Mouse (Mus musculus) gonadal fat pad, adult 2 months (tissue): ENCODE measurements around the gene Ifit1bl1. TPM values are rescaled to one million over a fixed set of nuclear protein-coding genes. Genes with fewer than 3 reads are reported as not detected.
"Not testable (repeated sequence)": the region's sequence is repeated elsewhere in the genome, so short reads cannot be mapped to it uniquely, and the experiment has no call there.

Experiments
- DNase-seq: peaks from one replicate; pipeline ENCODE4 v3.0.0-alpha.2; 2012; ENCODE audit warnings: low read depth
- polyA plus RNA-seq: library from polyadenylated mRNA; depleted of rRNA; stranded (reverse); fragments of >200 nt; gene quantifications from 2 replicates; pipeline ENCODE4 v1.2.3, GENCODE M21; 2012; rRNA removed

Gene Ifit1bl1
- polyA plus RNA-seq = 0.12 and 0.15 TPM in 2 replicates

- not testable (repeated sequence) for DNase-seq
These were observed at the start of gene Ifit1bl1 for GRCm38 (mm10) chr19:34601888-34602287. TSS of gene Ifit1bl1 (minus strand) at chr19:34601956.

- no peak for DNase-seq
These were observed 49.2 kb upstream of the Ifit1bl1 start for GRCm38 (mm10) chr19:34650997-34651396.

GRCm38 (mm10) chr19:34650276-34650675, 48.5 kb upstream of the Ifit1bl1 start:
- DNase-seq = no peak

GRCm38 (mm10) chr19:34647630-34648029, 45.9 kb upstream of the Ifit1bl1 start:
- not testable (repeated sequence) for DNase-seq

GRCm38 (mm10) chr19:34642616-34643015, 40.9 kb upstream of the Ifit1bl1 start:
- DNase-seq = no peak

- no peak for DNase-seq
These were observed 38.9 kb upstream of the Ifit1bl1 start, which contains the start of the genes Ifit1bl2 and Ifit1 for GRCm38 (mm10) chr19:34640623-34641022. TSS of gene Ifit1bl2 (minus strand) at chr19:34640743. TSS of gene Ifit1 (plus strand) at chr19:34640871.

GRCm38 (mm10) chr19:34636933-34637557, 35.3 kb upstream of the Ifit1bl1 start:
- no peak for DNase-seq

- DNase-seq = no peak
These were observed 31.7 kb upstream of the Ifit1bl1 start for GRCm38 (mm10) chr19:34633484-34633883.

GRCm38 (mm10) chr19:34631487-34631886, 29.7 kb upstream of the Ifit1bl1 start:
- DNase-seq = no peak

GRCm38 (mm10) chr19:34627496-34627895, 25.7 kb upstream of the Ifit1bl1 start:
- DNase-seq = no peak

- DNase-seq = no peak
These were observed 22.9 kb upstream of the Ifit1bl1 start for GRCm38 (mm10) chr19:34624663-34625062.

- DNase-seq = no peak
These were observed 22.0 kb upstream of the Ifit1bl1 start for GRCm38 (mm10) chr19:34623781-34624180.

GRCm38 (mm10) chr19:34620871-34621270, 19.1 kb upstream of the Ifit1bl1 start:
- DNase-seq = no peak

- not testable (repeated sequence) for DNase-seq
These were observed 10.7 kb upstream of the Ifit1bl1 start for GRCm38 (mm10) chr19:34612243-34613001.

- DNase-seq = not testable (repeated sequence)
These were observed 8.4 kb upstream of the Ifit1bl1 start for GRCm38 (mm10) chr19:34610118-34610517.

- not testable (repeated sequence) for DNase-seq
These were observed 5.7 kb upstream of the Ifit1bl1 start, which contains the start of gene Ifit3b for GRCm38 (mm10) chr19:34607237-34608051. TSS of gene Ifit3b (plus strand) at chr19:34607970.

GRCm38 (mm10) chr19:34605472-34605871, 3.7 kb upstream of the Ifit1bl1 start:
- no peak for DNase-seq

GRCm38 (mm10) chr19:34599250-34599649, 2.5 kb downstream of the Ifit1bl1 start:
- DNase-seq = not testable (repeated sequence)

- no peak for DNase-seq
These were observed 3.4 kb downstream of the Ifit1bl1 start for GRCm38 (mm10) chr19:34598341-34598740.

- no peak for DNase-seq
These were observed 4.9 kb downstream of the Ifit1bl1 start for GRCm38 (mm10) chr19:34596811-34597210.

GRCm38 (mm10) chr19:34594523-34594922, 7.2 kb downstream of the Ifit1bl1 start:
- DNase-seq = not testable (repeated sequence)

GRCm38 (mm10) chr19:34593456-34593855, 8.3 kb downstream of the Ifit1bl1 start:
- DNase-seq = no peak
